In the genomic region with DNA sequence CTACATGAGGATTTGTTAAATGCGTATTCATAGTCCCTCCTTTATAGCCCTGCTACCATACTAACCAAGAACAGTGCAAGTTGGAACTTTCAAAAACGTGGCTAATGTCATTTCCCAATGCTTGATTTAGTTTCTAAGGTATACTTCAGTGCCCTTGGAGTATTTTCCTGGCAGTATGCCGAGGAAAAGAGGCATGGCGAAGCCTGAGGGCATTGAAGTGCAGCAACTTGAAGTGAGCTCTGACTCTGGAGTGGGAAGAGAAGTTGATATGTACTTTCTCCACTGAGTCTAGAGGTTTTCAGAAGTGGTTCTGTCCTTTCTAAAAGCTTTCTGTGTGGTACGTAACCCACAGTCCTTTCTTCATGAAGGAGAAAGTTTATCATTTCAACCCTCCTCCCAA, we compare ENCODE assay signal across 16 mouse cellular contexts. TPM values are rescaled to one million over a fixed set of nuclear protein-coding genes. Genes with fewer than 3 reads are reported as not detected.
DNase-seq lines count a peak whose midpoint lies in the region; ATAC-seq lines count a peak whose summit lies in the region.
"Had no signal": no experiment of that assay in that cellular context is flagged by ENCODE, and none has a peak within 500 bp of the region (broad histone marks: within the 10 kb centered on the region; RNA-seq: fewer than 3 reads in every experiment).

No protein-coding gene starts in this region.

- no peak overlapping the region for H3K4me3 ChIP-seq in limb, embryonic 11.5 days (ENCODE audit: low read depth, low read length)
- H3K4me3 ChIP-seq in limb, embryonic 10.5 days = no peak overlapping the region
- no peak overlapping the region for H3K4me3 ChIP-seq in lung, embryonic 16.5 days (ENCODE audit: low read length)
- H3K4me3 ChIP-seq: embryonic facial prominence, embryonic 12.5 days; forebrain, embryonic 10.5 days; hindbrain, embryonic 15.5 days; limb, embryonic 12.5 days; neural tube, embryonic 12.5 days had no signal

- no peaks in the 10 kb centered on the region for H3K36me3 ChIP-seq in limb, embryonic 11.5 days (ENCODE audit: control insufficient read depth, insufficient read depth, low read length)
- peaks cover 9% of the 10 kb centered on the region; the same call in 1 of the 2 replicates for H3K36me3 ChIP-seq in limb, embryonic 10.5 days
- peaks cover 11% of the 10 kb centered on the region for H3K36me3 ChIP-seq in lung, embryonic 16.5 days (ENCODE audit: control insufficient read depth, insufficient read depth, low read length)
- H3K36me3 ChIP-seq: hindbrain, embryonic 15.5 days; neural tube, embryonic 12.5 days had no signal

- H3K9me3 ChIP-seq in limb, embryonic 11.5 days (ENCODE audit: control insufficient read depth, low read length) = no peaks in the 10 kb centered on the region
- H3K9me3 ChIP-seq in limb, embryonic 10.5 days (replicated peaks) = no peaks in the 10 kb centered on the region
- H3K9me3 ChIP-seq in lung, embryonic 16.5 days (ENCODE audit: control insufficient read depth, low read length) = no peaks in the 10 kb centered on the region
- H3K9me3 ChIP-seq: embryonic facial prominence, embryonic 12.5 days; forebrain, embryonic 10.5 days; hindbrain, embryonic 15.5 days; limb, embryonic 12.5 days; neural tube, embryonic 12.5 days had no signal

- peak; percentile 34 for DNase-seq in adrenal gland, postnatal 10 days
- no peak for DNase-seq in adrenal gland, postnatal 4 days (ENCODE audit: low spot score in 2 of 2)
- DNase-seq in limb, embryonic 11.5 days (ENCODE audit: low spot score) = peak; percentile 5
- no peak for DNase-seq in limb, embryonic 10.5 days (ENCODE audit: low spot score)
- DNase-seq in testis, postnatal 10 days (ENCODE audit: low spot score) = no peak
- no peak for DNase-seq in urinary bladder, postnatal 4 days (ENCODE audit: low spot score in 2 of 2)
- DNase-seq: cerebellum, postnatal 36 days; thymus, adult 18-20 months had no signal

- no peaks in the 10 kb centered on the region for H3K4me1 ChIP-seq in limb, embryonic 11.5 days (ENCODE audit: control insufficient read depth, insufficient read depth, low read length)
- no peaks in the 10 kb centered on the region for H3K4me1 ChIP-seq in limb, embryonic 10.5 days
- peaks cover 14% of the 10 kb centered on the region for H3K4me1 ChIP-seq in lung, embryonic 16.5 days (replicated peaks; ENCODE audit: control insufficient read depth, insufficient read depth, low read length)
- H3K4me1 ChIP-seq: embryonic facial prominence, embryonic 12.5 days; hindbrain, embryonic 15.5 days; neural tube, embryonic 12.5 days had no signal

- no peaks in the 10 kb centered on the region for H3K27me3 ChIP-seq in limb, embryonic 11.5 days (ENCODE audit: control insufficient read depth, insufficient read depth, low read length)
- no peaks in the 10 kb centered on the region for H3K27me3 ChIP-seq in limb, embryonic 10.5 days (ENCODE audit: low read depth, poor library complexity, severe bottlenecking)
- H3K27me3 ChIP-seq in lung, embryonic 16.5 days (ENCODE audit: control insufficient read depth, insufficient read depth, low read depth, low read length) = no peaks in the 10 kb centered on the region
- H3K27me3 ChIP-seq: embryonic facial prominence, embryonic 12.5 days; hindbrain, embryonic 15.5 days; limb, embryonic 12.5 days; neural tube, embryonic 12.5 days had no signal

- ATAC-seq in limb, embryonic 11.5 days (ENCODE audit: insufficient number of reproducible peaks, low FRiP score, low TSS enrichment, low read depth) = no peak
- peak; percentile 90 for ATAC-seq in lung, embryonic 16.5 days (ENCODE audit: low read depth)
- no peak for ATAC-seq in cerebellum, adult (ENCODE audit: insufficient number of reproducible peaks, low FRiP score, low TSS enrichment)

- H3K4me2 ChIP-seq in limb, embryonic 11.5 days (ENCODE audit: low read depth, severe bottlenecking) = no peak overlapping the region
- H3K4me2 ChIP-seq in lung, embryonic 16.5 days (ENCODE audit: low read depth, low read length) = no peak overlapping the region
- H3K4me2 ChIP-seq: embryonic facial prominence, embryonic 12.5 days; hindbrain, embryonic 15.5 days; limb, embryonic 12.5 days; neural tube, embryonic 12.5 days had no signal

- 85% methylated on average over 5 of the region's 5 CpGs for WGBS in limb, embryonic 11.5 days
- 88% methylated on average over 5 of the region's 5 CpGs for WGBS in limb, embryonic 10.5 days
- WGBS in lung, embryonic 16.5 days = 58% methylated on average over 5 of the region's 5 CpGs

- no peak overlapping the region for H3K27ac ChIP-seq in limb, embryonic 11.5 days (replicated peaks; ENCODE audit: low read depth, low read length)
- H3K27ac ChIP-seq in limb, embryonic 10.5 days = no peak overlapping the region
- no peak overlapping the region for H3K27ac ChIP-seq in lung, embryonic 16.5 days (ENCODE audit: low read length)
- H3K27ac ChIP-seq: embryonic facial prominence, embryonic 12.5 days; forebrain, embryonic 10.5 days; hindbrain, embryonic 15.5 days; limb, embryonic 12.5 days; liver, embryonic 14.5 days; neural tube, embryonic 12.5 days had no signal

- no peak overlapping the region for H3K9ac ChIP-seq in limb, embryonic 11.5 days (ENCODE audit: low read length)
- H3K9ac ChIP-seq in lung, embryonic 16.5 days (ENCODE audit: low read length) = no peak overlapping the region
- H3K9ac ChIP-seq: embryonic facial prominence, embryonic 12.5 days; hindbrain, embryonic 15.5 days; limb, embryonic 12.5 days; liver, embryonic 14.5 days; neural tube, embryonic 12.5 days had no signal

RNA-seq across cellular contexts. Expression of gene Pi4k2b, which starts 7.4 kb away (rescaled TPM):
- total RNA-seq in adrenal gland, postnatal 10 days (2021) = 10 to 100 TPM; 13.6 to 14.7 TPM
- 10 to 100 TPM; 12.7 to 16.0 TPM for total RNA-seq in adrenal gland, postnatal 4 days (2021)
- 22.8 TPM in 2 replicates for polyA plus RNA-seq in limb, embryonic 11.5 days (2014; fragmentation: Nextera tagmentation; extraction: Ambion mirVana)
- polyA plus RNA-seq in limb, embryonic 10.5 days (2016; fragmentation: Nextera tagmentation; extraction: Ambion mirVana) = 13.3 and 16.5 TPM in 2 replicates
- 38.9 and 42.6 TPM in 2 replicates for polyA plus RNA-seq in lung, embryonic 16.5 days (2015; fragmentation: Nextera tagmentation; extraction: Ambion mirVana)

RNA-seq across cellular contexts. Expression of gene Zcchc4, which starts 26.5 kb away (rescaled TPM):
- total RNA-seq in adrenal gland, postnatal 10 days (2021) = 10 to 100 TPM in 1 of 2 experiments, 1 to 10 TPM in 1; 8.8 to 13.4 TPM
- total RNA-seq in adrenal gland, postnatal 4 days (2021) = 10 to 100 TPM; 16.3 to 16.5 TPM
- 23.6 and 23.7 TPM in 2 replicates for polyA plus RNA-seq in limb, embryonic 11.5 days (2014; fragmentation: Nextera tagmentation; extraction: Ambion mirVana)
- 24.4 and 24.9 TPM in 2 replicates for polyA plus RNA-seq in limb, embryonic 10.5 days (2016; fragmentation: Nextera tagmentation; extraction: Ambion mirVana)
- 14.1 and 16.2 TPM in 2 replicates for polyA plus RNA-seq in lung, embryonic 16.5 days (2015; fragmentation: Nextera tagmentation; extraction: Ambion mirVana)

Comparison
In these comparisons a context has a peak if more than half of its experiments do, and no peak if none do; other contexts are left out.
1. DNase-seq: peak in adrenal gland, postnatal 10 days (single experiment) and limb, embryonic 11.5 days (single experiment); none in adrenal gland, postnatal 4 days (0 of 2), limb, embryonic 10.5 days (single experiment), testis, postnatal 10 days (single experiment) and urinary bladder, postnatal 4 days (0 of 2).